Mouse (Mus musculus): ENCODE measurements around the gene Dock3. TPM values are rescaled to one million over a fixed set of nuclear protein-coding genes. Genes with fewer than 3 reads are reported as not detected.

The Dock3 gene
- polyA plus RNA-seq (2014; fragmentation: Illumina TruSeq; extraction: RNeasy Lipid Tissue Mini Kit (QIAGEN cat#74804); ENCODE audit: low read depth, low replicate concordance): 1.9 TPM

GRCm38 (mm10) chr9:107231539-107232139 lies at the start of gene Dock3:
Gene Dock3, minus strand, starts transcription at chr9:107231909.

GRCm38 (mm10) chr9:106891829-106892551 lies 339.7 kb downstream of the Dock3 start, which contains the start of gene Manf:
Gene Manf, minus strand, starts transcription at chr9:106891979.

GRCm38 (mm10) chr9:106886828-106887702 lies 344.6 kb downstream of the Dock3 start, which contains the start of gene Rbm15b:
Gene Rbm15b, minus strand, starts transcription at chr9:106887428.

Other genes starting within 250 kb of the Dock3 start
- 15.5 TPM for gene Mapkapk3, start 58.0 kb upstream of the Dock3 start, polyA plus RNA-seq (2014; fragmentation: Illumina TruSeq; extraction: RNeasy Lipid Tissue Mini Kit (QIAGEN cat#74804); ENCODE audit: low read depth, low replicate concordance)
- 2.5 TPM for gene Cish, start 64.1 kb upstream of the Dock3 start, polyA plus RNA-seq (2014; fragmentation: Illumina TruSeq; extraction: RNeasy Lipid Tissue Mini Kit (QIAGEN cat#74804); ENCODE audit: low read depth, low replicate concordance)
- gene Hemk1, start 106.4 kb upstream of the Dock3 start, polyA plus RNA-seq (2014; fragmentation: Illumina TruSeq; extraction: RNeasy Lipid Tissue Mini Kit (QIAGEN cat#74804); ENCODE audit: low read depth, low replicate concordance): 2.2 TPM
- not detected for gene 6430571L13Rik, start 108.7 kb upstream of the Dock3 start, polyA plus RNA-seq (2014; fragmentation: Illumina TruSeq; extraction: RNeasy Lipid Tissue Mini Kit (QIAGEN cat#74804); ENCODE audit: low read depth, low replicate concordance)
- 0.98 TPM for gene Cacna2d2, start 167.7 kb upstream of the Dock3 start, polyA plus RNA-seq (2014; fragmentation: Illumina TruSeq; extraction: RNeasy Lipid Tissue Mini Kit (QIAGEN cat#74804); ENCODE audit: low read depth, low replicate concordance)